Mouse (Mus musculus) activated CD4-positive, CD25-positive, alpha-beta regulatory T cell, adult 9 weeks (primary cell): Measurements from ENCODE around the gene Olfr1302. TPM values are rescaled to one million over a fixed set of nuclear protein-coding genes. Genes with fewer than 3 reads are reported as not detected.

Experiments used
- polyA plus RNA-seq: library from polyadenylated mRNA; unstranded; fragments of 100-300 nt; shearing (Covaris generic); gene quantifications from one replicate; pipeline ENCODE4 v1.2.1, GENCODE M21; 2017

The Olfr1302 gene
- polyA plus RNA-seq = not detected

DNA sequence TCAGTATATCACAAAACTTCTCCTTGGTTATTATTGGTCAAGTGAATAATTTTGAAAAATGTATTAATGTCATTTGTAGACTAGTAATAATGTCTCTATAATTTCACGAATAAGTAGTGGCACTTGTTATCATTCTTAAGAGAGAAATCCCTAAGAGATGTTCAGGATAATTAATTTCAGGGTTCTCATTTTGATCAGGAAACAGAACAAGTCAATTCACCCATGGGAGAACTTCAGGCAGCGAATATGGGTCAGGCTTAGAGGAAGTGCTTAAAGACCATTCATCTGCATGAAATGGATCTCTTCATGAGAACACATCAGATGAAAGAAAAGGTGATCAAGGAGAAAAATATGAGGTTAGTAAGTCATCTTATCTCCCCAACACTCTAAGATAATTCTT, at the start of gene Olfr1302:
Olfr1302 (plus strand) TSS at position 301 of the 400 bp plus-strand sequence.

GRCm38 (mm10) chr2:111750706-111751105, 26.5 kb upstream of the Olfr1302 start, which contains the start of gene Olfr1301:
TSS of gene Olfr1301 (plus strand) at chr2:111751006.

GRCm38 (mm10) chr2:111820240-111820639, 43.0 kb downstream of the Olfr1302 start, which contains the start of gene Olfr1303:
TSS of gene Olfr1303 (minus strand) at chr2:111820340.

Other genes starting within 250 kb of the Olfr1302 start
- not detected for gene Olfr1294, start 237.1 kb upstream of the Olfr1302 start, polyA plus RNA-seq
- not detected for gene Olfr1295, start 207.7 kb upstream of the Olfr1302 start, polyA plus RNA-seq
- gene Olfr1297, start 150.9 kb upstream of the Olfr1302 start, polyA plus RNA-seq = not detected
- gene Olfr1298, start 128.2 kb upstream of the Olfr1302 start, polyA plus RNA-seq = not detected
- gene Olfr1299, start 116.0 kb upstream of the Olfr1302 start, polyA plus RNA-seq = not detected
- gene Olfr1301, start 26.4 kb upstream of the Olfr1302 start, polyA plus RNA-seq = not detected
- not detected for gene Olfr1303, start 42.9 kb downstream of the Olfr1302 start, polyA plus RNA-seq
- gene Olfr1305, start 99.7 kb downstream of the Olfr1302 start, polyA plus RNA-seq = not detected
- gene Olfr1306, start 138.8 kb downstream of the Olfr1302 start, polyA plus RNA-seq = not detected
- gene Olfr1307, start 172.0 kb downstream of the Olfr1302 start, polyA plus RNA-seq = 0.07 TPM
- gene Olfr1308, start 187.5 kb downstream of the Olfr1302 start, polyA plus RNA-seq = not detected
- gene Olfr1309, start 212.9 kb downstream of the Olfr1302 start, polyA plus RNA-seq = not detected
- gene Olfr1310, start 235.3 kb downstream of the Olfr1302 start, polyA plus RNA-seq = not detected
- gene Olfr1311, start 247.0 kb downstream of the Olfr1302 start, polyA plus RNA-seq = not detected